Mouse (Mus musculus) liver, embryonic 12.5 days (tissue): ENCODE measurements at regions not wholly inside any gene's neighbourhood (a gene's known extent, or its start where the extent isn't known, plus 50 kb on each side); places are given as distances from the start of the nearest gene placed in this dataset.

Source experiments
- ATAC-seq: fragments of 200-750 bp; cut with Nextera tagmentation; 2 replicates; pipeline ENCODE4 v1.8.0; 2017; ENCODE audit warnings: moderate number of reproducible peaks, mild to moderate bottlenecking, moderate library complexity
- H3K27ac ChIP-seq: fragments of 300-500 bp; sonication (generic); 2 replicates; pipeline ENCODE4 v1.5.1; 2016; ENCODE audit warnings: mild to moderate bottlenecking
- H3K27me3 ChIP-seq: fragments of 300-500 bp; sonication (generic); replicated peaks from 2 replicates; pipeline ENCODE4 v1.6.1; 2016; ENCODE audit warnings: mild to moderate bottlenecking, moderate library complexity
- H3K36me3 ChIP-seq: fragments of 300-500 bp; sonication (generic); 2 replicates; pipeline ENCODE4 v1.6.1; 2016; ENCODE audit warnings: mild to moderate bottlenecking, moderate library complexity
- H3K4me1 ChIP-seq: fragments of 300-500 bp; sonication (generic); 2 replicates; pipeline ENCODE4 v1.6.1; 2016
- H3K4me2 ChIP-seq: fragments of 300-500 bp; sonication (generic); 2 replicates; pipeline ENCODE4 v1.6.1; 2016; ENCODE audit warnings: mild to moderate bottlenecking, moderate library complexity
- H3K4me3 ChIP-seq: fragments of 300-500 bp; sonication (generic); 2 replicates; pipeline ENCODE4 v1.5.1; 2016; ENCODE audit warnings: mild to moderate bottlenecking, moderate library complexity
- H3K9ac ChIP-seq: fragments of 300-500 bp; sonication (generic); 2 replicates; pipeline ENCODE4 v1.6.1; 2016; ENCODE audit warnings: mild to moderate bottlenecking, moderate library complexity
- H3K9me3 ChIP-seq: fragments of 300-500 bp; sonication (generic); replicated peaks from 2 replicates; pipeline ENCODE4 v1.6.1; 2016; ENCODE audit warnings: mild to moderate bottlenecking, moderate library complexity
- WGBS: fragments of 180-500 bp; shearing (Covaris S2); methylation state at CpG from one replicate; pipeline ENCODE4 v1.1.7; 2016; ENCODE audit not compliant: insufficient replicate concordance; 5-methylcytosine and 5-hydroxymethylcytosine counted together

- 32% methylated on average over 5 of the region's 5 CpGs for WGBS
- no peak overlapping the region for H3K27ac ChIP-seq
- no peak overlapping the region for H3K4me3 ChIP-seq
- H3K36me3 ChIP-seq = no peaks in the 10 kb centered on the region
- H3K9ac ChIP-seq = no peak overlapping the region
- H3K4me1 ChIP-seq = peaks cover 16% of the 10 kb centered on the region
- no peak overlapping the region for H3K4me2 ChIP-seq
- ATAC-seq = no peak
- H3K27me3 ChIP-seq = peaks cover 7% of the 10 kb centered on the region; the same call in 1 of the 2 replicates
- H3K9me3 ChIP-seq = no peaks in the 10 kb centered on the region
These were observed 232.9 kb downstream of the Rplp1 start for GRCm38 (mm10) chr9:61681406-61681805.

- no peaks in the 10 kb centered on the region for H3K9me3 ChIP-seq
- no peaks in the 10 kb centered on the region for H3K36me3 ChIP-seq
- H3K4me3 ChIP-seq = no peak overlapping the region
- WGBS = 22% methylated on average over 6 of the region's 6 CpGs
- ATAC-seq = no peak
- no peak overlapping the region; the same call in 1 of the 2 replicates for H3K27ac ChIP-seq
- peaks cover 7% of the 10 kb centered on the region; the same call in 1 of the 2 replicates for H3K27me3 ChIP-seq
- no peak overlapping the region for H3K9ac ChIP-seq
- H3K4me2 ChIP-seq = no peak overlapping the region
- peaks cover 16% of the 10 kb centered on the region for H3K4me1 ChIP-seq
These were observed 233.4 kb downstream of the Rplp1 start for GRCm38 (mm10) chr9:61680911-61681311.

- H3K4me3 ChIP-seq = no peak overlapping the region
- no peaks in the 10 kb centered on the region for H3K36me3 ChIP-seq
- WGBS = 27% methylated on average over 6 of the region's 6 CpGs
- no peak overlapping the region for H3K4me2 ChIP-seq
- no peak for ATAC-seq
- no peak overlapping the region for H3K27ac ChIP-seq
- peaks cover 16% of the 10 kb centered on the region for H3K4me1 ChIP-seq
- H3K27me3 ChIP-seq = 0 out of 2 replicates have a peak, but pooled peaks cover 7% of the 10 kb centered on the region
- H3K9ac ChIP-seq = no peak overlapping the region
- H3K9me3 ChIP-seq = no peaks in the 10 kb centered on the region
These were observed 234.7 kb downstream of the Rplp1 start for GRCm38 (mm10) chr9:61679686-61680085.

- ATAC-seq = no peak
- Histone ChIP-seq H3K4me3 (no peak overlapping the region), H3K36me3 (no peaks in the 10 kb centered on the region), H3K27me3 (0 out of 2 replicates have a peak, but pooled peaks cover 2% of the 10 kb centered on the region), H3K4me1 (peaks cover 13% of the 10 kb centered on the region), H3K4me2 (no peak overlapping the region), H3K9me3 (no peaks in the 10 kb centered on the region), H3K9ac (no peak overlapping the region), H3K27ac (no peak overlapping the region)
- WGBS = 31% methylated on average over 3 of the region's 3 CpGs
These were observed 236.7 kb downstream of the Rplp1 start for GRCm38 (mm10) chr9:61677603-61678002.

GRCm38 (mm10) chr9:61677037-61677436 is 237.3 kb downstream of the Rplp1 start:
- no peaks in the 10 kb centered on the region for H3K9me3 ChIP-seq

GRCm38 (mm10) chr9:61675366-61675765 is 239.0 kb downstream of the Rplp1 start:
- Histone ChIP-seq H3K4me3 (no peak overlapping the region), H3K27me3 (peaks cover 11% of the 10 kb centered on the region; the same call in 1 of the 2 replicates), H3K36me3 (no peaks in the 10 kb centered on the region), H3K4me2 (no peak overlapping the region), H3K9me3 (no peaks in the 10 kb centered on the region), H3K9ac (no peak overlapping the region), H3K27ac (no peak overlapping the region), H3K4me1 (peaks cover 2% of the 10 kb centered on the region; the same call in 1 of the 2 replicates)
- no peak for ATAC-seq
- WGBS = 64% methylated on average over 2 of the region's 2 CpGs

More at GRCm38 (mm10) chr9:61677037-61677436, 237.3 kb downstream of the Rplp1 start:
- WGBS = 71% methylated on average over 11 of the region's 11 CpGs
- Histone ChIP-seq H3K4me1 (peaks cover 7% of the 10 kb centered on the region; the same call in 1 of the 2 replicates), H3K9ac (no peak overlapping the region), H3K27ac (no peak overlapping the region), H3K27me3 (0 out of 2 replicates have a peak, but pooled peaks cover 2% of the 10 kb centered on the region), H3K36me3 (no peaks in the 10 kb centered on the region), H3K4me3 (no peak overlapping the region), H3K4me2 (no peak overlapping the region)
- no peak for ATAC-seq

GRCm38 (mm10) chr9:61673575-61674203 is 240.7 kb downstream of the Rplp1 start:
- Histone ChIP-seq H3K36me3 (no peaks in the 10 kb centered on the region), H3K27ac (no peak overlapping the region), H3K27me3 (peaks cover 8% of the 10 kb centered on the region; the same call in 1 of the 2 replicates), H3K4me2 (no peak overlapping the region), H3K4me3 (no peak overlapping the region), H3K9ac (no peak overlapping the region), H3K9me3 (no peaks in the 10 kb centered on the region), H3K4me1 (peaks cover 19% of the 10 kb centered on the region)
- 82% methylated on average over 16 of the region's 16 CpGs for WGBS
- ATAC-seq = no peak

GRCm38 (mm10) chr9:61670986-61671385 is 243.4 kb downstream of the Rplp1 start:
- H3K9ac ChIP-seq = no peak overlapping the region
- ATAC-seq = no peak
- WGBS = 51% methylated on average over 4 of the region's 4 CpGs

GRCm38 (mm10) chr9:61669729-61670520 is 244.4 kb downstream of the Rplp1 start:
- no peaks in the 10 kb centered on the region for H3K9me3 ChIP-seq

More at GRCm38 (mm10) chr9:61670986-61671385, 243.4 kb downstream of the Rplp1 start:
- H3K4me3 ChIP-seq = no peak overlapping the region
- H3K27me3 ChIP-seq = peaks cover 8% of the 10 kb centered on the region; the same call in 1 of the 2 replicates
- H3K4me1 ChIP-seq = peaks cover 23% of the 10 kb centered on the region
- H3K4me2 ChIP-seq = no peak overlapping the region
- H3K9me3 ChIP-seq = no peaks in the 10 kb centered on the region
- no peaks in the 10 kb centered on the region for H3K36me3 ChIP-seq
- H3K27ac ChIP-seq = no peak overlapping the region

GRCm38 (mm10) chr9:61668723-61669122 is 245.6 kb downstream of the Rplp1 start:
- no peaks in the 10 kb centered on the region for H3K36me3 ChIP-seq
- H3K4me3 ChIP-seq = no peak overlapping the region
- H3K4me1 ChIP-seq = peaks cover 23% of the 10 kb centered on the region
- H3K9ac ChIP-seq = no peak overlapping the region
- H3K27me3 ChIP-seq = peaks cover 11% of the 10 kb centered on the region; the same call in 1 of the 2 replicates
- ATAC-seq = no peak
- no peak overlapping the region for H3K4me2 ChIP-seq
- H3K27ac ChIP-seq = no peak overlapping the region
- H3K9me3 ChIP-seq = no peaks in the 10 kb centered on the region
- 40% methylated on average over 8 of the region's 8 CpGs for WGBS

More at GRCm38 (mm10) chr9:61669729-61670520, 244.4 kb downstream of the Rplp1 start:
- 16% methylated on average over 10 of the region's 10 CpGs for WGBS
- Histone ChIP-seq H3K4me3 (no peak overlapping the region), H3K36me3 (no peaks in the 10 kb centered on the region), H3K27me3 (peaks cover 8% of the 10 kb centered on the region; the same call in 1 of the 2 replicates), H3K4me1 (peaks cover 23% of the 10 kb centered on the region), H3K4me2 (no peak overlapping the region), H3K27ac (no peak overlapping the region), H3K9ac (no peak overlapping the region)
- no peak for ATAC-seq

- Histone ChIP-seq H3K36me3 (no peaks in the 10 kb centered on the region), H3K4me3 (no peak overlapping the region), H3K9me3 (no peaks in the 10 kb centered on the region), H3K4me1 (peaks cover 23% of the 10 kb centered on the region), H3K4me2 (no peak overlapping the region), H3K27me3 (peaks cover 11% of the 10 kb centered on the region; the same call in 1 of the 2 replicates), H3K9ac (no peak overlapping the region), H3K27ac (no peak overlapping the region)
- ATAC-seq = no peak
- 32% methylated on average over 1 of the region's 1 CpGs for WGBS
These were observed 246.1 kb downstream of the Rplp1 start for GRCm38 (mm10) chr9:61668157-61668697.
